Mouse (Mus musculus): ENCODE results near the gene Poll. TPM values are rescaled to one million over a fixed set of nuclear protein-coding genes. Genes with fewer than 3 reads are reported as not detected.
A peak's percentile ranks its signal among the peaks of the same experiment; 100 is the strongest.

Poll gene
- polyA plus RNA-seq, 1 experiment, result 5.2 TPM

- WGBS, result 92% methylated on average over 6 of the region's 6 CpGs
- TF ChIP-seq CTCF (IDR thresholded peaks at IDR 0.05; ENCODE audit: control insufficient read depth, insufficient read depth, low read length) (no peak), POLR2A (IDR thresholded peaks at IDR 0.05; ENCODE audit: borderline replicate concordance, control insufficient read depth, low read depth, low read length) (no peak)
- no peak overlapping the region for H3K27ac ChIP-seq (ENCODE audit: control insufficient read depth, insufficient read depth, low read depth, low read length, poor library complexity)
- H3K4me1 ChIP-seq (ENCODE audit: control insufficient read depth, insufficient read depth, low read length), result peaks cover 6% of the 10 kb centered on the region
- H3K4me3 ChIP-seq (replicated peaks; ENCODE audit: control insufficient read depth, low read depth, low read length), result no peak overlapping the region
Observed at GRCm38 (mm10) chr19:45583136-45583535, 22.8 kb upstream of the Poll start.

DNA sequence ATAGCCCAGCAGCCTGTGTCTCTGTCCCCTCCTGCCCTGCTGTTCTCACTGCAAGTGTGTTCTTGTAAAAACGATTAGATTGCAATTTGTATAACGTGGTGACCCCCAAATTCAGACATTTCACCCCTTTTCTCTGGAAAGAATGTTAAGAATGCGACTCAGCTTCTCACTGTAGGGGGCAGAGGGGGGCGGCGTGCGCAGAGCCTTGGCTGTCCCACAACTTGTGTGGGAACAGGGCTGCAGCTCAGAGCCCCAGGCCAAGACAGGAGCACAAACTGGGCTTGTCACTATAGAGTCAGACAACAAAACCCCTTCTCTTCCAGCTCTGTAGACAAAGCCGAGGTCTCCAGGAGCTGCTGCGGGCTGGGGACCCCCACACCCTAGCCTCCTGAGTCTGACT, 21.8 kb upstream of the Poll start:
- TF ChIP-seq CTCF (IDR thresholded peaks at IDR 0.05; ENCODE audit: control insufficient read depth, insufficient read depth, low read length), result no peak
- no peak for TF ChIP-seq POLR2A (IDR thresholded peaks at IDR 0.05; ENCODE audit: borderline replicate concordance, control insufficient read depth, low read depth, low read length)
- 89% methylated on average over 8 of the region's 8 CpGs for WGBS
- no peak overlapping the region for H3K4me3 ChIP-seq (replicated peaks; ENCODE audit: control insufficient read depth, low read depth, low read length)
- no peak overlapping the region for H3K27ac ChIP-seq (ENCODE audit: control insufficient read depth, insufficient read depth, low read depth, low read length, poor library complexity)
- peaks cover 6% of the 10 kb centered on the region for H3K4me1 ChIP-seq (ENCODE audit: control insufficient read depth, insufficient read depth, low read length)

DNA sequence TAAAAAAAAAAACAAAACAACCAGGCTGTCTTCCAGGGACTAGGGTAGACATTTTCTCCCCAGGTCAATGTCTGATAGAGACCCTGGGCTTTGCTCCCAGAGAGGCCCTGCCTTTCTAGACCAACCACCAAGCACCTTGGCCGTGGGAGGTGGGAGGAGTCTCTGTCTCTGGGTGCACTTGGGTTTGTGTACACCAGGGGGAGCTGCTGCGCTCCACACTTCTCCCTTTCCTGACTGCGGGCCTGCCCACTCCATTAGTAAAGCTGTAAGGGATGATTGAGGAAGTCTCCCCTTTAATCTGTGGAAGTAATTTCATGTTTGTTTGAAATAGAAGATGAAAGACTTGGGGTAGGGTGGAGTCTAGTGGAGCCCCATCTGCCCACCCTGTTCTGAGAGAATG, 20.9 kb upstream of the Poll start:
- WGBS, result 45% methylated on average over 3 of the region's 3 CpGs
- TF ChIP-seq POLR2A (IDR thresholded peaks at IDR 0.05; ENCODE audit: borderline replicate concordance, control insufficient read depth, low read depth, low read length) (no peak), CTCF (IDR thresholded peaks at IDR 0.05; ENCODE audit: control insufficient read depth, insufficient read depth, low read length) (peak; percentile 82)
- peaks cover 8% of the 10 kb centered on the region for H3K4me1 ChIP-seq (ENCODE audit: control insufficient read depth, insufficient read depth, low read length)
- no peak overlapping the region for H3K27ac ChIP-seq (ENCODE audit: control insufficient read depth, insufficient read depth, low read depth, low read length, poor library complexity)
- H3K4me3 ChIP-seq (replicated peaks; ENCODE audit: control insufficient read depth, low read depth, low read length), result no peak overlapping the region

DNA sequence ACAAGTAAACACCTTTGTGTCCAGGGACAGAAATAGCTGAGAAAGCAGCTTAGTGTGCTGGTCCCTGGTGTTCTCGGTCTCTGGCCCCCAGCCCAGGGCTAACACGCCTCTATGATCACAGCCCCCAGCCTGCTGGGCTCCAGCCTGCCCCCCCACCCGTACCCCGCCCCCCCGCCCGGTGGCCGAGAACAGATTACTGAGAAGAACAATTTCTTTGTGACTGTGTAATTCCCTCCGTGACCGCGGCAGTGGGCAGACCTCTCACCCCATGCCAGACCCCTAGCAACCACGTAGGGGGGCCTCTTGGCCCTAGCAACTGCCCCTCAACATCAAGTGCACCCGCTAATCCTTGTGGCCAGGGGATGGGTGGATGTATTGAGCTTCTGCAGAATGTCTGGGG, 19.9 kb upstream of the Poll start:
- Histone ChIP-seq H3K4me1 (ENCODE audit: control insufficient read depth, insufficient read depth, low read length) (peaks cover 9% of the 10 kb centered on the region), H3K4me3 (replicated peaks; ENCODE audit: control insufficient read depth, low read depth, low read length) (no peak overlapping the region), H3K27ac (ENCODE audit: control insufficient read depth, insufficient read depth, low read depth, low read length, poor library complexity) (no peak overlapping the region)
- WGBS, result 86% methylated on average over 12 of the region's 12 CpGs
- TF ChIP-seq CTCF (IDR thresholded peaks at IDR 0.05; ENCODE audit: control insufficient read depth, insufficient read depth, low read length), result no peak
- no peak for TF ChIP-seq POLR2A (IDR thresholded peaks at IDR 0.05; ENCODE audit: borderline replicate concordance, control insufficient read depth, low read depth, low read length)

DNA sequence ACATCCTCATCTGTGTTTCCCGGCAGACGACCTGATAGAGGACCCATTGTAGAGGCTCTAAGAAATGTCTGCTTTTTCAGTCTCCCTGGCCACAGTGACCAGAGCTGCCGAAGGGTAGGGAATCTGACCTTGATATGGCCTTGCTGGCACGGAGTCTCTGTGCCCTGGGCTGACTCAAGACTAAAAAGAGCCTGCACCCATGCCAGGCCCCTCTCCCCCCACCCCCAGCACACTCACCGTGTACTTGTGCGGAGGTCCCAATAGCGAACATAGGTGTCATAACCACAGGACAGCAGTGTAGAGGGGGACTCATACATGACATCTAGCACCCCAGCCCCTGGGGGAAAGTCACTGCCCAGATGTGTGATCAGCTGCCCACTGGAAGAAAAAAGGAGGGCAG, 19.1 kb upstream of the Poll start:
- WGBS, result 91% methylated on average over 7 of the region's 7 CpGs
- no peak overlapping the region for H3K27ac ChIP-seq (ENCODE audit: control insufficient read depth, insufficient read depth, low read depth, low read length, poor library complexity)
- TF ChIP-seq POLR2A (IDR thresholded peaks at IDR 0.05; ENCODE audit: borderline replicate concordance, control insufficient read depth, low read depth, low read length) (no peak), CTCF (IDR thresholded peaks at IDR 0.05; ENCODE audit: control insufficient read depth, insufficient read depth, low read length) (no peak)
- no peak overlapping the region for H3K4me3 ChIP-seq (replicated peaks; ENCODE audit: control insufficient read depth, low read depth, low read length)
- H3K4me1 ChIP-seq (ENCODE audit: control insufficient read depth, insufficient read depth, low read length), result peaks cover 13% of the 10 kb centered on the region

DNA sequence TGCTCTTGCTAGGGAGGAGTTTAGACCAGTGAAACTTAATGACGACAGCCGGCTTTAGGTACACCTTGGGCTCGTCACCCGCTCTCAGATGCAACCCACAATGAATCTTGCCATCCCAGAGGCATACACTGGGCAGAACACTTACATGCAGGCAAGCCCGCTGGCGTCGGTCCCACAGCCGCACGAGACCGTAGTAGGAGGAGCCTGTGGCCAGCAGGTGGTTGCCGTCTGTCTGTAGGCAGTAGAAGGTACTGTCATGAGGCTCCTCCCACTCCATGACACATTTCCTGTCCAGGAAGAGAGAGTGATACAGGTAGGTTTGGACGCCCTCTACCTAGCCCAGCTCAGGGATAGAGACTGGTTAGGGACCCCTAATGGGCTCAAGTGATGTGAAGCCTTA, 18.6 kb upstream of the Poll start:
- no peak overlapping the region for H3K27ac ChIP-seq (ENCODE audit: control insufficient read depth, insufficient read depth, low read depth, low read length, poor library complexity)
- peaks cover 12% of the 10 kb centered on the region for H3K4me1 ChIP-seq (ENCODE audit: control insufficient read depth, insufficient read depth, low read length)
- no peak overlapping the region for H3K4me3 ChIP-seq (replicated peaks; ENCODE audit: control insufficient read depth, low read depth, low read length)
- TF ChIP-seq POLR2A (IDR thresholded peaks at IDR 0.05; ENCODE audit: borderline replicate concordance, control insufficient read depth, low read depth, low read length), result no peak
- no peak for TF ChIP-seq CTCF (IDR thresholded peaks at IDR 0.05; ENCODE audit: control insufficient read depth, insufficient read depth, low read length)
- WGBS, result 80% methylated on average over 12 of the region's 12 CpGs

DNA sequence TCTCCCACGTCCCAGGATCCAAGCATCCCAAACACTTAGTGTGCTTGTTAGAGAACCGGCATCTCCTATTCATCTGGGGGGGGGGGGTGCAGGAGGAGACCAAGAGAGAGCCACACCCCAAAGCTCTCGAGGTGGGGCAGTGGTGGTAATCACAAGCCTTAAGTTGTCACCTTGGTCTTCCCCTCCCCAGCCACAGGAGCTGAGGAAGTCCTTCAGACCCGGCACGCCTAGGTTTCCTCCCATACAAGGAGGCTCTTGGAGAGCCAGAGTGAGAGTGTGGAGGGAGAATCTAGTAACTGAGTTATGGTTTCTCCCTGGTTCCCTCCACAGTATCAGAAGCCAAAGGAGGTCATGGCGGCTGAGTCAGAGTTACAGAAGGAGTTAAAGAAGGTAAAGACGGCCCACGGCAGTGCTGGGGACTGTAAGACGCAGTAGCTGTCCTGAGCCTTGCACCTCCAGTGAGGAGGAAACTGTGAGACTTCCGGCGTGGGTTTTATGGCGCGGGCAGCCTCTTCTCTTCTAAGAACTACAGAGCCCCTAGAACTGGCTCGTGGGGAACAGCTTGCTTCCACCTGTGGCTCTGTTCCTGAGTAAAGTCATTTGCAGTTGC, 16.9 kb upstream of the Poll start:
- H3K4me1 ChIP-seq (ENCODE audit: control insufficient read depth, insufficient read depth, low read length), result peaks cover 12% of the 10 kb centered on the region
- WGBS, result 24% methylated on average over 14 of the region's 14 CpGs
- no peak overlapping the region for H3K4me3 ChIP-seq (replicated peaks; ENCODE audit: control insufficient read depth, low read depth, low read length)
- TF ChIP-seq CTCF (IDR thresholded peaks at IDR 0.05; ENCODE audit: control insufficient read depth, insufficient read depth, low read length), result no peak
- no peak for TF ChIP-seq POLR2A (IDR thresholded peaks at IDR 0.05; ENCODE audit: borderline replicate concordance, control insufficient read depth, low read depth, low read length)
- H3K27ac ChIP-seq (ENCODE audit: control insufficient read depth, insufficient read depth, low read depth, low read length, poor library complexity), result no peak overlapping the region; the same call in 1 of the 2 replicates

DNA sequence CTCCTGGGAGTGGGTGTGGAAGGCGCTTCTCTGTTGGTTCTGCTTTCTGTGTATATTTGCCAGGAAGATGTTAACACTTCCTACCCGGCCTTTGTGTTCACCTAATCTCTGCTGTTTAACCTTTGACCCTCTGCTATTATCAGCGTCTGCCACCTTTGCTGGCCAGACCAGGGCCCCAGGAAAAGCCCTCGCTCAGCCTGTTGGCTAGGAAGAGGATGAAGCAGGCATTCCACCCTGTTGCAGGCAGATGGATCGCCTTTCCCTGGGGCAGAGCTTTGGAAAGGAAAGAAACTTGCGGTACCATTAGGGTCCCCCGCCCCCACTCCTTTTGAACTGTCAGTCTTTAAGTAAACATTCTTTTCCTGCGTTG, 15.3 kb upstream of the Poll start:
- TF ChIP-seq POLR2A (IDR thresholded peaks at IDR 0.05; ENCODE audit: borderline replicate concordance, control insufficient read depth, low read depth, low read length) (no peak), CTCF (IDR thresholded peaks at IDR 0.05; ENCODE audit: control insufficient read depth, insufficient read depth, low read length) (no peak)
- peaks cover 12% of the 10 kb centered on the region for H3K4me1 ChIP-seq (ENCODE audit: control insufficient read depth, insufficient read depth, low read length)
- WGBS, result 28% methylated on average over 8 of the region's 8 CpGs
- peak overlapping the region; percentile 89 for H3K27ac ChIP-seq (ENCODE audit: control insufficient read depth, insufficient read depth, low read depth, low read length, poor library complexity)
- H3K4me3 ChIP-seq (replicated peaks; ENCODE audit: control insufficient read depth, low read depth, low read length), result peak overlapping the region; percentile 57
